Mouse (Mus musculus): ENCODE data around the gene Etfbkmt.

DNA sequence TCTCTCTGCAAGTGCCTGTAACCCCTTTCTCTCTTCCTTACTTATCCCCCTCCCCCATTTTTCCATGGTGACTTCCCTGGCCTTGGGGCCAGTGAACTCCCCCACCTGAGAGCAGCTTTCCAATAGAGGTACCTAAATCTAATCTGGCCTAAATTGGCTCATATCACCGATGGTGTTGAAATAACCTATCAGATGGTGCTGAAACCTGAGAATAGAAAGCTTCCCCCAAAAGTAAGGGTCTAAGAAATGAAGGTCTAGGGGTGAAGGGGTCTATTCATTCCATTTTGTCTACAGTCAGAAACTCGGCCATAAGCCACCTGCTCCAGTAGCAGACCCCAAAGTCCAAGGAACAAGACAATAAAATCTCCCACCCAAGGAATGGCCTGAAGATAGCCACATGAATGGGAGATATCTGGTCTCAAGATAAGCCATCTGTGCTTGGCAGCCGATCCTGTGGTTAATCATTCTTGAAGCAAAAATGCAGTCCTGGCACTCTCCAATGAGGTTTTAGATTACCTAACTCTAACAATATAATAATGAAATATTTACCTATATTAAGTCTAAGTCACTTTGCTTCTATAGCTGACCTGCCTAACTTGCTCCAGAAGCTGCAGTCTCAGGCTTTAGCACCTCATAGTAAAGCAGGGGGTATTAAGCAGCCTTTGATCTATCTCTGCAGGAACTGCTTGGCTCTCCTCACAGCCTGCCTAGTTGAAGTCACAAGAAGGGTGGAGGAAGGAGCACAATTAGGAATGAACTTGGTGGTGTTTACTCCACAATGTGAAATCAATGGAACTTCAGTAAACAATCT lies 15.6 kb downstream of the Etfbkmt start:
- no peak for TF ChIP-seq CTCF (conservative IDR thresholded peaks at IDR 0.05; ENCODE audit: insufficient read depth, insufficient read length, low read depth, low read length)
- TF ChIP-seq POLR2A (IDR thresholded peaks at IDR 0.05; ENCODE audit: low read depth, low read length), result no peak

Data from kidney, adult 2 months (tissue).